Mouse (Mus musculus) CH12F3 (cell line): ENCODE measurements around the gene Tgfb3.

ENCODE experiments used
- in situ Hi-C: fragments of 300-500 bp; cut with MboI; formaldehyde crosslinking; loops from 2 replicates; pipeline ENCODE4 v1.14.3; 2020; ENCODE audit warnings: low sequenced_read_pairs

The Tgfb3 gene

GRCm38 (mm10) chr12:86078553-86079201 lies at the start of gene Tgfb3:
Gene Tgfb3, minus strand, starts transcription at chr12:86079041.
- in situ Hi-C loops: loop anchor here (10.0 kb wide), 1 partner anchor 204 kb away; no protein-coding TSS in a partner anchor

DNA sequence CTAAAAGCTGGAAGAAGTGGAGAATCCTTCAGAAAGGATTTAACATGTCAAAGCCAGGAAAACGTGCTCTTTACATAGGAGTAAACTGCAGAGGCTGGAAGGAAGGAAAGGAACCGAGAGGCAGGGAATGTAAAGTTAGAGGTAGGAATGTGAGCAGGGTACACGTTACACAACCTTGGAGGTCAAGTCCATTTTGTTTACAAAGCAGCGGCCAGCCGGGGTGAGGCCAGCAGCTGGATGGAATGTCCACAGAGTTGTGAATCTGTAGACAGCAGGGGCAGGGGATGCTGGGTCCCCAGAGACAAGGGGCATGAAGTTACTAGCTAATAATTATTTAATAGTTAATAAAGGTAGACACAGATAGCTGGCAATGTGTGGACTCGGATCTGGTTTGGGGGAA lies 49.3 kb upstream of the Tgfb3 start:
- in situ Hi-C loops: no loop called here

- in situ Hi-C loops: no loop called here
Observed at GRCm38 (mm10) chr12:86124016-86124415, 45.2 kb upstream of the Tgfb3 start.

DNA sequence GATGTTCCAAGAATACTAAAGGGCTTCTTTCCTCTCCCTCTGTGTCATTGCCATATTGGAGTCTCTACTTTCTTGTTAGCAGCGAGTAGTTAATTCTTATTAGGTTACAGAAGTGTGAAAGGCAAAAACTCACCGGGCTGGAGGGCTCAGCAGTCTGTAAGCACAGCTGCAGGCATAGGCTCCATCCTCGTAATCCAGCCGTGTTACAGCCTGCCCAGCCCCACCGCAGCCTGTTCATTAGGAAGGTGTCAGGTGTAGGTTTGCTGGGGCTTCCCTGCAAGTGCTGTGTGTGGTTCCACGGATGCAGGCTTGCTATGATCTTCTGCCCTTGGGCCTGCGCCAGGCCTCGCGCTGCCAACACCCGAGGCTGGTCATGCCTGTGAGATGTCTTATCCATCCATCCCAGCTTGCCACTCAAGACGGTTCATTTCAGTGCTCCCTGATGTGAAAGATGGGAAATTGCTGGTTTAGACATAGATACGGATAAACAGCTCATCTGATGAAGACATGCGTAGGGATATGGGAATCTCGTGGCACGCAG lies 37.5 kb upstream of the Tgfb3 start:
- in situ Hi-C loops: no loop called here

- in situ Hi-C loops: no loop called here
Observed at GRCm38 (mm10) chr12:86110637-86111036, 31.8 kb upstream of the Tgfb3 start.

DNA sequence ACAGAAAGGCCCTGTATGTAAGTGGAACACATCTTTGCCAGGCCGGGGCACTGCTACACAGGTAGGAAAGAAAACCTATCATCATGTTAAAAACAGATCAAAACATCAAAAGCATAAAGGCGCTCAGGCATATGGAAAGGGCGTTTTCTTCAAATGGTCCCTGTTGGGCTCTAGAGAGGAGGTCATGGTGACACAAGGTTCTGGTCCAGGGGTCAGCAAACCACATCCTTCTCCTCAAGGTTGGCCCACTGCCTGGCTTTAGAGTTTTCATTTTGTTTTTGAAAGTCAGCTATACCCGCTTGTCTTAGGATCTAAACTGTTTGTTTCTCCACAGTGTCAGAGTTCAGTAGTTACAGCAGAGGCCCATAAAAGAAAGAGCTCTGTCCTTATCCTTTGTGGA lies 30.7 kb upstream of the Tgfb3 start:
- in situ Hi-C loops: no loop called here

GRCm38 (mm10) chr12:86107645-86108044 lies 28.8 kb upstream of the Tgfb3 start:
- in situ Hi-C loops: no loop called here

DNA sequence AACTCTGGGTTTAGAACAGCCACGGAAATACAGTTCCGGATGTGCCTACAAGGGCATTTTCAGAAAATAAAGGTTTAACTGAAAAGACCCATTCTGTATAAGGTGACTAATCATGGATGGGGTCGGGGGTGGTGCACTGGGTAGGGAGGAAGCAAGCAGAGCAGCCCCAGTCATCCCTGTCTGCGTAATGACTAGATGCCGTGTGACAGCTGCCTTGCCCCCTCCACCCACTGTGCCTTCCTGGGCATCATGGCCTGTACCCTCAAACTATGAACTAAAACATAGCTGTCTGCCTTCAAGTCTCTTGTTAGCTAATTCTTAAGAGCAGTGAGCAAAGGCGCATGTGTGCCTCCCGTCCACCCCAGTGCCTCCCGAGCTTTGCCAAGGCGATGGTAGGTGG lies 27.2 kb upstream of the Tgfb3 start:
- in situ Hi-C loops: no loop called here

GRCm38 (mm10) chr12:86105546-86105945 lies 26.7 kb upstream of the Tgfb3 start:
- in situ Hi-C loops: no loop called here

DNA sequence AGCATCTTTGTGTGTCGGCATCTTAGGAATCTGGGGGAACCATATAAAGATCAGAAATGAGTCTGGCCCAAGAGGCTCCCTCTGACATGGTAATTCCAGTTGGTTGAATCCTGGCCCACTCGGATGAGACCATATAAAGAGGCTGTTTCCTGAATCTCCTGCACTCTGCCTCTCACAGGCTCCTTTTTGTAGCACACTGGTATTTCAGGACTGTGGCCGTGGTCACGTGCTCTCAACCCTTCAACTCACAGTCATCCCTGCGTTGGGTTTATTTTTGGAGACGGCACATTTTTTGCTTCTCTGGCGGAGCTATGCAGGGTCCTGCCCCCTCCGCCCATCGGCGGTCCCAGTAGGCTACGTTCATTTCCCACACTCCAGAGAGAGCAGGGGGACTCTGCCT lies 25.5 kb upstream of the Tgfb3 start:
- in situ Hi-C loops: no loop called here

GRCm38 (mm10) chr12:86103852-86104251 lies 25.0 kb upstream of the Tgfb3 start:
- in situ Hi-C loops: no loop called here

- in situ Hi-C loops: no loop called here
Observed at GRCm38 (mm10) chr12:86103391-86103790, 24.6 kb upstream of the Tgfb3 start.

GRCm38 (mm10) chr12:86102686-86103085 lies 23.8 kb upstream of the Tgfb3 start:
- in situ Hi-C loops: no loop called here

DNA sequence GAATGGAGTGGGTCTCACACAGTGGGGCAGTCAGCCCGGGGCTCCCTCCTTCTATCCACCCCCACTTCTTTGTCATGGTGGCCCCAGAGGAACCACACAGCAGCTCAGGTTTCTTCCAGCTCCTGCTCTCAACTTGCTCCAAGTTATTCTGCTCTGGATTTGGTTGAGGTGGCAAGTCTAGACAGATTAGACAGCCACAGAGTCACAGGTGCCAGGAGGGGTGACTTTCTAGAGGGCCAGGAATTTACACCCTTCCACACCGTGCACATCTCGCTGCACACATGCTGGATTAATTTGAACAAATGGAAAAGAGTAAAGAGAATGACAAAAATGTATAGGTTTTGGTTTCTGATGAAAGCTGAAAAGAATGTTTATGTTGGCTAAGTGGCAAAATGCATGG lies 21.9 kb upstream of the Tgfb3 start:
- in situ Hi-C loops: no loop called here

DNA sequence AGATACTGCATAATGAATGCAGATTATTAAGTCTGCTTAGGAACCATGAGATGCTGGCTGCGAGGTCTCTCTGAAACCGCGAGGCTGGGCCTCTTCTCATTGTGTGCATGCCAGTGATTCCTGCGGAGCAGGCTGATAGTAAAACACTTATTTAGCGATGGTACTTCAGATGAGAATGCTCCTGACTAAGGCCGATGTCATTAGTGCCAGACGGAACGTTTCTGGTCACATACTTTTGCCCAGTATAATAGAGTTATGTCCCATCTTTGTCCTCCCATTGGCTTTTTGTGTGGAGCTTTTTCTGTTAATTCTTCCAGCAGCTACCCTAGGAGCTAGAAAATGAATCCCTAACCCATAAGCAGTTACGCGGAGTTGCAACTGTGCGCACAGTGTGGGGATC lies 18.9 kb upstream of the Tgfb3 start:
- in situ Hi-C loops: no loop called here

GRCm38 (mm10) chr12:86095806-86096205 lies 17.0 kb upstream of the Tgfb3 start:
- in situ Hi-C loops: no loop called here

DNA sequence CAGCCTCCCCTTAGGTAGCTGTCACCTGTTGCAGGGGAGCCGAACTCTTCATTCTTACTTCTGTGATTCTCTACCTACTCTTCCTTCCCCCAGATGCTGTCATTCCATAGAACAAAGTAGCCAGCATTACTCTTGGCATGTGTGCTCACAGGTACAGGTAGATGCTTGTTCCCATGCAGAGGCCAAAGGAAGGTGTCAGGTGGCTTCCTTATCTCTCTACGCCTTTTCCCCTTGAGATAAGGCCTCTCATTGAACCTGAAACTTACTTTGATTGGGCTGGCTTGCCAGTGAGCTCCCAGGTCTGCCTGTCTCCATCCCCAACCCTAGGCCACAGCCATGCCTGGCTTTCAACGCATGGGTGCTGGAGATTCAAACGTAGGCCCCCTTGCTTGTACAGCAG lies 15.2 kb upstream of the Tgfb3 start:
- in situ Hi-C loops: no loop called here

GRCm38 (mm10) chr12:86091601-86092132 lies 12.8 kb upstream of the Tgfb3 start:
- in situ Hi-C loops: no loop called here

- in situ Hi-C loops: no loop called here
Observed at GRCm38 (mm10) chr12:86090764-86091163, 11.9 kb upstream of the Tgfb3 start.

- in situ Hi-C loops: loop anchor here (10.0 kb wide), 1 partner anchor 243 kb away; no protein-coding TSS in a partner anchor
Observed at GRCm38 (mm10) chr12:86088042-86088441, 9.2 kb upstream of the Tgfb3 start.

GRCm38 (mm10) chr12:86086550-86086949 lies 7.7 kb upstream of the Tgfb3 start:
- in situ Hi-C loops: loop anchor here (10.0 kb wide), 1 partner anchor 242 kb away; no protein-coding TSS in a partner anchor

DNA sequence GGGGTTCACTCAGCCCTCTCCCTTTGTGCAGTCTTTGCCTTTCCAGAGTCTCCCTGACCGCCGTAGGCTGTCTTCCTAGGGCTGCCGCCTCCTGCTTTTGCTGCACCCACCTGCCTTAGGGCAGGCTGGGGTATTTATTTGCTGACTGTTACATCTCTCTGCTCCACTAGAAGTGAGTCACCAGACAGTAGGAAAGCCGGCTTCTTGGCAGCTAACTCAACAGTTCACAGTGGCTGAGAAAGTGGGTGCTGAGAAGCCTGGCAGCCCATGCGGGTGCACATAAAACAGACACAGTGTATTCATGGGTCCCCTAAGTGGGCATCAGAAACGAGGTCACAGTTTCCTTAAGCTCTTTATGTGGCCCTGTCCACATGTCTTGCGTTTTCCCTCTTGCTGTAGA lies 7.0 kb upstream of the Tgfb3 start:
- in situ Hi-C loops: loop anchor here (10.0 kb wide), 1 partner anchor 241 kb away; no protein-coding TSS in a partner anchor
